8 mouse cellular contexts compared by ENCODE assay signal in genomic region chr10:81297845-81298244, GRCm38 (mm10). TPM values are rescaled to one million over a fixed set of nuclear protein-coding genes. Genes with fewer than 3 reads are reported as not detected.
DNase-seq lines count a peak whose midpoint lies in the region; ATAC-seq and TF ChIP-seq lines count a peak whose summit lies in the region.

No protein-coding gene starts in this region.

- peak overlapping the region; percentile 17 for H3K9ac ChIP-seq in intestine, embryonic 16.5 days (ENCODE audit: low read depth, low read length)
- H3K9ac ChIP-seq in stomach, embryonic 15.5 days = no peak overlapping the region

- ATAC-seq in intestine, embryonic 16.5 days = no peak
- 0 out of 2 replicates have a peak, but pooled peaks have one; percentile 11 for ATAC-seq in stomach, embryonic 15.5 days (ENCODE audit: insufficient read depth, low FRiP score, low read depth)

- H3K4me2 ChIP-seq in intestine, embryonic 16.5 days (ENCODE audit: low read depth, low read length) = no peak overlapping the region
- no peak overlapping the region for H3K4me2 ChIP-seq in stomach, embryonic 15.5 days

- intact Hi-C loops in gastrocnemius, adult 2 months (cut with DNase I) = no loop called here

- DNase-seq in gastrocnemius, adult 2 months = peak; percentile 63
- DNase-seq in gastrocnemius, adult 8-10 months (ENCODE audit: low spot score in 2 of 2) = no peak
- peak; percentile 62 for DNase-seq in gastrocnemius, postnatal 25 days
- DNase-seq in lung, adult 2 months = no peak
- DNase-seq in urinary bladder, postnatal 4 days (ENCODE audit: low spot score in 2 of 2) = no peak
- DNase-seq in right cerebral cortex, postnatal 25 days = no peak

- H3K4me1 ChIP-seq in intestine, embryonic 16.5 days (ENCODE audit: control insufficient read depth, insufficient read depth, low read length) = peaks cover 59% of the 10 kb centered on the region
- H3K4me1 ChIP-seq in lung, adult 2 months (ENCODE audit: control insufficient read depth, insufficient read depth, low read length) = peaks cover 46% of the 10 kb centered on the region
- H3K4me1 ChIP-seq in stomach, embryonic 15.5 days = peaks cover 48% of the 10 kb centered on the region

- no peaks in the 10 kb centered on the region for H3K9me3 ChIP-seq in intestine, embryonic 16.5 days (ENCODE audit: control insufficient read depth, low read length)
- no peaks in the 10 kb centered on the region for H3K9me3 ChIP-seq in stomach, embryonic 15.5 days

- H3K36me3 ChIP-seq in intestine, embryonic 16.5 days (ENCODE audit: control insufficient read depth, insufficient read depth, low read length) = no peaks in the 10 kb centered on the region
- H3K36me3 ChIP-seq in stomach, embryonic 15.5 days = no peaks in the 10 kb centered on the region

- H3K27me3 ChIP-seq in intestine, embryonic 16.5 days (replicated peaks; ENCODE audit: control insufficient read depth, insufficient read depth, low read length) = no peaks in the 10 kb centered on the region
- H3K27me3 ChIP-seq in stomach, embryonic 15.5 days (replicated peaks) = no peaks in the 10 kb centered on the region

- TF ChIP-seq POLR2A in lung, adult 2 months (IDR thresholded peaks at IDR 0.05; ENCODE audit: borderline replicate concordance, extremely low read depth, low read depth, low read length) = peak; percentile 64; the same call in 1 of the 2 replicates

- H3K4me3 ChIP-seq in gastrocnemius, adult 2 months = peak overlapping the region; percentile 61
- no peak overlapping the region for H3K4me3 ChIP-seq in intestine, embryonic 16.5 days (ENCODE audit: low read length)
- peak overlapping the region; percentile 17 for H3K4me3 ChIP-seq in lung, adult 2 months (replicated peaks; ENCODE audit: extremely low read depth, low read depth, low read length)
- H3K4me3 ChIP-seq in stomach, embryonic 15.5 days (replicated peaks) = no peak overlapping the region

- H3K27ac ChIP-seq in gastrocnemius, adult 2 months = peak overlapping the region; percentile 87
- H3K27ac ChIP-seq in intestine, embryonic 16.5 days (ENCODE audit: low read length) = peak overlapping the region; percentile 43
- H3K27ac ChIP-seq in stomach, embryonic 15.5 days = peak overlapping the region; percentile 49

- 40% methylated on average over 10 of the region's 10 CpGs for WGBS in intestine, embryonic 16.5 days
- 22% methylated on average over 8 of the region's 10 CpGs for WGBS in lung, adult 2 months
- WGBS in stomach, embryonic 15.5 days = 43% methylated on average over 10 of the region's 10 CpGs

- no peak for TF ChIP-seq CTCF in gastrocnemius, adult 2 months (IDR thresholded peaks at IDR 0.05)
- no peak for TF ChIP-seq CTCF in lung, adult 2 months (IDR thresholded peaks at IDR 0.05; ENCODE audit: insufficient read depth, low read length)

RNA-seq across cellular contexts. Expression of gene Pip5k1c, which starts 5.1 kb away (rescaled TPM):
- 10 to 100 TPM; 20.7 to 25.0 TPM for total RNA-seq in gastrocnemius, adult 2 months (2021)
- 10 to 100 TPM; 18.5 to 22.8 (median 21.9) TPM for total RNA-seq in gastrocnemius, adult 8-10 months (2022)
- 10 to 100 TPM; 20.3 to 20.6 TPM for total RNA-seq in gastrocnemius, postnatal 25 days (2021)
- polyA plus RNA-seq in intestine, embryonic 16.5 days (2015; fragmentation: Nextera tagmentation; extraction: Ambion mirVana) = 35.4 and 40.5 TPM in 2 replicates
- polyA plus RNA-seq in lung, adult 2 months (2012; rRNA removed) = 103 and 104 TPM in 2 replicates
- polyA plus RNA-seq in stomach, embryonic 15.5 days (2015; fragmentation: Nextera tagmentation; extraction: Ambion mirVana) = 43.1 and 47.6 TPM in 2 replicates

RNA-seq across cellular contexts. Expression of gene Tjp3, which starts 6.5 kb away (rescaled TPM):
- total RNA-seq in gastrocnemius, adult 2 months (2021) = not detected
- not detected for total RNA-seq in gastrocnemius, adult 8-10 months (2022)
- not detected for total RNA-seq in gastrocnemius, postnatal 25 days (2021)
- polyA plus RNA-seq in intestine, embryonic 16.5 days (2015; fragmentation: Nextera tagmentation; extraction: Ambion mirVana) = 53.2 and 56.6 TPM in 2 replicates
- polyA plus RNA-seq in lung, adult 2 months (2012; rRNA removed) = 27.6 and 27.7 TPM in 2 replicates
- polyA plus RNA-seq in stomach, embryonic 15.5 days (2015; fragmentation: Nextera tagmentation; extraction: Ambion mirVana) = 32.6 and 38.7 TPM in 2 replicates

RNA-seq across cellular contexts. Expression of gene Cactin, which starts 23.1 kb away (rescaled TPM):
- total RNA-seq in gastrocnemius, adult 2 months (2021) = 10 to 100 TPM in 1 of 2 experiments, 1 to 10 TPM in 1; 8.5 to 11.5 TPM
- total RNA-seq in gastrocnemius, adult 8-10 months (2022) = 10 to 100 TPM in 1 of 4 experiments, 1 to 10 TPM in 3; 9.4 to 11.3 (median 9.8) TPM
- total RNA-seq in gastrocnemius, postnatal 25 days (2021) = 1 to 10 TPM; 7.9 to 8.3 TPM
- 28.7 and 29.0 TPM in 2 replicates for polyA plus RNA-seq in intestine, embryonic 16.5 days (2015; fragmentation: Nextera tagmentation; extraction: Ambion mirVana)
- 30.5 and 36.7 TPM in 2 replicates for polyA plus RNA-seq in lung, adult 2 months (2012; rRNA removed)
- 40.5 and 40.9 TPM in 2 replicates for polyA plus RNA-seq in stomach, embryonic 15.5 days (2015; fragmentation: Nextera tagmentation; extraction: Ambion mirVana)

RNA-seq across cellular contexts. Expression of gene Tbxa2r, which starts 30.7 kb away (rescaled TPM):
- under 1 TPM; 0.43 to 0.75 TPM for total RNA-seq in gastrocnemius, adult 2 months (2021)
- total RNA-seq in gastrocnemius, adult 8-10 months (2022) = under 1 TPM; 0.12 to 0.36 (median 0.19) TPM
- under 1 TPM; 0.83 to 1.00 TPM for total RNA-seq in gastrocnemius, postnatal 25 days (2021)
- 21.2 and 21.3 TPM in 2 replicates for polyA plus RNA-seq in intestine, embryonic 16.5 days (2015; fragmentation: Nextera tagmentation; extraction: Ambion mirVana)
- polyA plus RNA-seq in lung, adult 2 months (2012; rRNA removed) = 39.9 and 44.0 TPM in 2 replicates
- 23.5 and 25.3 TPM in 2 replicates for polyA plus RNA-seq in stomach, embryonic 15.5 days (2015; fragmentation: Nextera tagmentation; extraction: Ambion mirVana)

RNA-seq across cellular contexts. Expression of gene Apba3, which starts 31.1 kb away (rescaled TPM):
- 100 to 1,000 TPM; 110 to 119 TPM for total RNA-seq in gastrocnemius, adult 2 months (2021)
- 100 to 1,000 TPM in 2 of 4 experiments, 10 to 100 TPM in 2; 94.6 to 106 (median 98.8) TPM for total RNA-seq in gastrocnemius, adult 8-10 months (2022)
- 100 to 1,000 TPM; 102 to 106 TPM for total RNA-seq in gastrocnemius, postnatal 25 days (2021)
- polyA plus RNA-seq in intestine, embryonic 16.5 days (2015; fragmentation: Nextera tagmentation; extraction: Ambion mirVana) = 72.2 and 83.1 TPM in 2 replicates
- polyA plus RNA-seq in lung, adult 2 months (2012; rRNA removed) = 86.4 and 104 TPM in 2 replicates
- 54.4 and 58.1 TPM in 2 replicates for polyA plus RNA-seq in stomach, embryonic 15.5 days (2015; fragmentation: Nextera tagmentation; extraction: Ambion mirVana)

Comparison
In these comparisons a context has a peak if more than half of its experiments do, and no peak if none do; other contexts are left out.
1. DNase-seq: peak in gastrocnemius, adult 2 months (single experiment) and gastrocnemius, postnatal 25 days (single experiment); none in gastrocnemius, adult 8-10 months (0 of 2), lung, adult 2 months (single experiment), urinary bladder, postnatal 4 days (0 of 2) and right cerebral cortex, postnatal 25 days (single experiment).
2. H3K4me3 ChIP-seq: peak in gastrocnemius, adult 2 months (single experiment) and lung, adult 2 months (single experiment); none in intestine, embryonic 16.5 days (single experiment) and stomach, embryonic 15.5 days (single experiment).
3. Peak in every context shown above with its lines, with median percentiles within 50 percentile points of each other: H3K27ac ChIP-seq.